Mouse (Mus musculus) layer of hippocampus, adult 9-10 months (tissue): ENCODE data around the gene Map3k13.

Experiments
- DNase-seq: peaks from one replicate; pipeline ENCODE4 v3.0.0; 2022; ENCODE audit warnings: low spot score

The Map3k13 gene

GRCm38 (mm10) chr16:21852374-21852773 lies 58.2 kb downstream of the Map3k13 start:
- no peak for DNase-seq

DNA sequence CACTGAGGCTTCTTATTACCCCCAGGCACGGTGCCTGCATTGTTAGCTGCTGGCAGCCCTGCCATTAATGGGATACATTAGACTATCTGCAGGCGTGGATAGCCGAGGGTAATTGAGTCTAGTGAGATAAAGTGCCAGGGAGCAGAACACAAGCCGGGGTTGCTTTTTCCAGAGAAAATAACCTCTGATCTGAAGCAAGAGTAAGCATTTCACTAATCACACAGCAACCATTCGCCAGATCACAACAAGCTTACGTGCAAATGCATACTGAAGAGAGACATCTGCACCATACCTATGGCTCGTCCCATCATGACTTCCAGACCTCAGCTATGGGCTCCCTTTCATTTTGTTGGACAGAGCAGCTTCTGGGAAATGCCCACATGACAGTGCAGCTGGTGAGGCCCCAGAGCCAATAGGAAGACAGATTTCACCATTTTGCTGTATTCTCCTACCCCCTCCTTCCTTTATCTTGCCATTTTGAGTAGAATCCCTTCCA lies 59.3 kb downstream of the Map3k13 start:
- DNase-seq, result no peak

DNA sequence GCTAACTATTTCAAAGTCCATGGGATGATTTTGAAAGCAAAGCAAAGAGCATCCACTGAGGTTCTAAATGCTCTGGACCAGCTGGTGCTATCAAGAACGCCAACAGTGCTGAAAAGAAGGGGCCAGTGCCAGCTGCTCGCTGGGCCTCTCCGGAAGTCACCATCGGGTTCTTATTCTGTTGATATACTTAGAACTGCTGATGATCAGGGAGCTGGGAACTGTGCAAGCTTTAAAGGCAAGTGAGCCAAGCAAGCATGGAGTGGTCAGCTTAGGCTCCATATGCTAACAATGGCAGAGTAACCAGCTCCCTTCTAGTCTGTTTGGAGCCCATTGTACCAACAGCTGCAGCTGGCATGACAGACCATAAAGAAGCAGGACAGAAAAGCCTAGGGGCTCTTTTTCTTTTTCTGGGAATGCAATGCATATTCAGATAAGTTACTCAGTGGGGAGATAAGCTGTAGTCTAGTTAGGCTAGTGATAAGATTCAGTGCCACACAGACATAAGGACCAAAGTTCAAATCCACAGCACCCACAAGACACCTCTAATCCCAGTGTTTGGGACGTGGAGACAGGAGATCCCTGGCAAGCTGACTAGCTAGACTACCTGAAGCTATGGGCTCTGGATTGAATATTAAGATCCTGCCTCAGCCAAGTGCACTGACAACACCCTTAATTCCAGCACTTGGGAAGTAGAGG lies 60.6 kb downstream of the Map3k13 start:
- DNase-seq, result no peak

DNA sequence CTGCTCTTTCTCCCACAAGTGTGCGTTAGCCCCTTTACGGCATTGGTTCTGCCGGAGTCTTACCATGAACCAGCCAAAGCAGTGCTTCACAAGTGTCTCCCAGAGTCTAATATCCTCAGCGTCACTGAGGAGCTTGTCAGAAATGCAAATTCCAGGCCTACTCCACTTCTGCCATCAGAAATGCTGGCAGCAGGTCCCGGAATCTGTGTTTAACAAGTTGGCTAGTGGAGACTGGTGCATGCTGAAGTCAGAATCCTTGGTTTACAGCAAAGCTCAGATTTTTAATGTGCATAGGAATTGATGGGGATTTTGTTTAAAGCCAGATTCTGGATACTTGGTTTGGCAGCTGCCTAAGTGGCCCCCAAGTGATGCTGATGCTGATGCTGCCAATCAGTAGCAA lies 62.0 kb downstream of the Map3k13 start:
- no peak for DNase-seq

GRCm38 (mm10) chr16:21857126-21857644 lies 63.0 kb downstream of the Map3k13 start:
- DNase-seq, result no peak

DNA sequence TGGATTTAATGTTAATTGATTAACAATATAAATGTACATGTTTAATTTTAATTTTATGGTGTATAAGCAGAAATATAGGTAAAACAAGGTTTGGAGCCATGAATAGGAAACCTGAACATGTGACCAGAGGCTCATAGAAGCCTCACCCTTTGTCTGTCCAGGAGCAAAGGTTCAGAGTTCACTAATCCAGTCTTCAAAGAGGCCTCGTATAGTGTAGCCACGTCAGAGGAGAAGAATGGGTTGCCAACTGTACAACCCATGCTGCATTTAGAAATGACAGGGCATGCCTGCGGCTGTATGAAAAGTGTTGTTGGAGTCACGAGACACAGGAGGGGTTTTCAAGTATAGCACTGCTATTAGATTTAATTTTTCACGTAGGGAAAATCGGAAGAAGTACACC lies 64.0 kb downstream of the Map3k13 start:
- DNase-seq, result no peak

DNA sequence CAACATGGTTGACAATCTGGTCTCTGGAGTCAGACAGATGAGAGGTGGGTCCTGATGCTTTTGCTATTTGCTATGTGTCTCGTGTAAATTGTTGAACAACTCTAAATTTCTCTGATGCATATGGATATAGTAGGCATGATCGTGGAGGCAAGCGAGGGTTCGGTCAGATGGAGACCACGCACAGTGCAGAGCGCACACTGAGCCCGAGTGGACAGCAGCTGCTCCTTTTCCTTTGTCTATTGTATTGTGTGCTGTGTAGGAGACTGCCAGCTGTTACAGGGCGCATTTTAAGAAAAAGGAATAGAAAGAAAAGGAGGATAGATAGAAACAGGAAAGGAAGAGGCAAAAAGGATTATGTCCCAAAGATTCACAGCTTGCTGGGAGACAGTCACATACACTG lies 64.7 kb downstream of the Map3k13 start:
- DNase-seq, result no peak

- no peak for DNase-seq
These were observed 68.3 kb downstream of the Map3k13 start for GRCm38 (mm10) chr16:21862448-21862847.

DNA sequence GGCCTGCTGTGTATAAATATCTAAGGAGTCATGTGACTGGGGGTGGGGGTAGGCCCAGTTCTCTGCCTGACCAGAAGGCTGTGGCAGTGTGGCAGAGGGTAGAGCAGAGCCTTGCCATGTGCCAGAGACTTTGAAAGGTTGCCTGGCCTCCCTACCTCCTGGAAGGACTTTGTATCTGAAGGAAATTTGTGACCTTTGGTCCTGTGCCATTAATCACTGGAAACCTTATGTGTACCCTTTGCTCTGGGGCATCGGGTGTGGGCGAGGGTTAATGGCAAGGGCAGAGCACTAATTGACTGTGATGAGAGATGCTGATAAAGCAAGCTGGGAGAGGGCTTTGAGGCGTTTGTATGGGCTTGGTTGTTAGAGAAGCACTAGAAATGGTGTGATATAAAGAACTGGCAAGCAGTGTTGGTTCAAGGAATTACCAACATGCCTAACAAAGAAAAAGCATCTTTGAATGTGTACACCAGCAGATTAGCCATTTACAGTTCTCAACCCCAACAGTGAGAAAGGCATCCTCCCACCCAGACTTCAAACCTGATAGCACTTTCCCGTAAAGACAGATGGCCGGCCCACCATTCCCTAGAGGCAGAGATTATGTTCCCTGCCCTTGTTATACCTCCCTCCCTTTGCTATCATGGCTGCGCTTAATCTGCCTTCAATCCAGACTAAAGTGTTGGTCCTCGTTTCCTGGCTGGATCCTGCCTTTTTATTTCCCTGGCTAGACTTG lies 71.3 kb downstream of the Map3k13 start:
- no peak for DNase-seq

GRCm38 (mm10) chr16:21865983-21866575 lies 71.9 kb downstream of the Map3k13 start:
- no peak for DNase-seq

DNA sequence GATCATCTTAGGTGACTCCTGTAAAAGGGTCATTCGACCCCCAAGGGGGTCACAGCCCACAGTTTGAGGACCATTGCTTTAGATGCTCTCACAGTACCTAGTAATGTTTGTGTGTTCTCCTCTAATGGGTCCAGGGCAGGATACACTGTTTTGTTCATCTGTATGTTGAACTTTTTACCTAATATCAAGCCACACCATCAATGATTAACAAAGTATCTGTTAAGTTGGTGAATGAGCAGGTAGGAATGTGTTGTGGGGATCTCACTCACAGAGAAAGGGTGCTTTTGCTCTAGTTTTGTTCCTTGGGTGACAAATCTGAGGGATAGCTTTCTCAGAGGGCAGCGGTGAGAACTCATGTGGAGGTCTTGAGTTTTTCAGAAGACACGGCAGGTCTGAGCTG lies 73.6 kb downstream of the Map3k13 start:
- no peak for DNase-seq

- no peak for DNase-seq
These were observed 74.5 kb downstream of the Map3k13 start for GRCm38 (mm10) chr16:21868651-21869050.

DNA sequence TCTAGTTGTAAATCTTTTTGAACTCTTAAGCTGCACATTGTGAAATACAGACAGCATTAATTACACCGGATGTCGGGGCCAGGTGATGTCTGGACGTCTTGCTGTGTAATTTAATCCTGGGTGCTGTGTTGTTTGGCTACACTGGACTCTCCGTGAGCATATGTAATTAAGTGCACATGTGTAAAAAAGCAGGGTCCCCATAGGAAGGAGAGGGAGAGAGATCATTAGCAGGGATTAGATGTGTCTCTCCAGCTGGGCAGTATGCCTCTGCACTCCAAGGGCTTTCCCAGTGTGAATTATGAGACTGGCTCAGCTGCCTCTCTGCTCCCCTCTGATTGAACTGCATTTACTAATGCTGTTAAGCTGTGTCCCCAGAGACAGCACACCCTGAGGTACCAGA lies 75.7 kb downstream of the Map3k13 start:
- no peak for DNase-seq

- DNase-seq, result no peak
These were observed 83.6 kb downstream of the Map3k13 start for GRCm38 (mm10) chr16:21877735-21878134.

DNA sequence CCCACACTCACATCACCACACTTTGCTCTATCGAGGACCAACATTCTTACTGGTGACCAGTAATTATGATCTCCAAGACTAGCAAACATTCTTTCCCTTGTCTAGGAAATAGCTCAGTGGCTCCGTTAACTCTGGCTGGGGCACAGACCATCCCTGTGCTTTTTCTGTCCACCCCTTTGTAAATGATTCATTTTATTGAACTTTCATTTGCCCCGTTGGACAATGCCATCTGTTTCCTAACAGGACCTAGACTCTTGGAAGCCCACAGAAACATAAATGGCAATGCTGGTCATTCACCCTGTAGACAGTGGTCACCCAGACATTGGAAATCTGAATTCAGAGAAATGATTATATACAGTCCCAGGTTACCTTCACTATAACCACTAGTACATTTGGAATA lies 84.7 kb downstream of the Map3k13 start:
- DNase-seq, result no peak

DNA sequence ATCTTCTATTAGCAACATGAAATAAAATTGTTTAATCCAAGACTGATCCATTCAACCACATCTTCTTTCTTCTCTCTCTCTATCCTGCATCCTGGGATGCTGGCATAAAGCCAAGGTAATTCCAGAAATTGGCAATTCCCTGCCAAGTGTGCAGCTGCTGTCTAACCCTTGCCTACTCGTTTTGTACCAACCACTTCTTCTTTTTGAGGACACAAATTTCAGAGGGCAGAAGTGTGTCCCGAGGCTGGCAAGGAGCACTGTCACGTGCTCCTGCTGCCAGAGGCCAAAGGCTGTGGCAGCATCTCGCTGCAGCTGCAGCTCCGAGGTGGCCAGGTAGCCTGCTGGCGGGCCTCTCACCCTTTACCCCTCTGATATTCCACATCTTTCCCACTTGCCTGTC lies 87.0 kb downstream of the Map3k13 start:
- peak; percentile 25 for DNase-seq

- no peak for DNase-seq
These were observed 87.6 kb downstream of the Map3k13 start for GRCm38 (mm10) chr16:21881582-21882259.

GRCm38 (mm10) chr16:21887601-21888000 lies 93.5 kb downstream of the Map3k13 start:
- DNase-seq, result no peak

- DNase-seq, result no peak
These were observed 99.7 kb downstream of the Map3k13 start for GRCm38 (mm10) chr16:21893890-21894289.

GRCm38 (mm10) chr16:21901286-21901685 lies 107.1 kb downstream of the Map3k13 start:
- no peak for DNase-seq

DNA sequence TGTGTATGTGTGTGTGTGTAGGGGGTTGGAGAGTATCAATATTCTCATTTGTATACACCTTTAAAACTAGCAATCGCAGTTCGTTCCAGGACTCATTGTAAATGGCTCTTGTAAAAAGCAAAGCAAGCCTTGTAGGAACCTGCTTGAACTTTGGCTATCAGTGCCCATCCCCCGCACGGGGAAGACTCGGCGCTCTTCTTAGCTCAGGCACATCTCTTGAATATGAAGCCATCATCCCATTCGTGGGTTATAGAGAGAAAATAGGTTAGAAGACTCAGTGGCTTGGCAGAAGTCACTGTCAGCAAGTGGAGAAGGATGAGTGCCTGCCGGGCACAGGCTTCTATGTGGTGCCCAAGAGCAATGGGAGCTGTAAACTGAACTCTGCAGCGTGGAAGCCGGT lies 110.5 kb downstream of the Map3k13 start:
- no peak for DNase-seq

- DNase-seq, result no peak
These were observed 111.8 kb downstream of the Map3k13 start for GRCm38 (mm10) chr16:21905996-21906395.
